Mouse (Mus musculus): ENCODE measurements around the gene Gm8994.
"Not testable (repeated sequence)": the region's sequence is repeated elsewhere in the genome, so short reads cannot be mapped to it uniquely, and the experiment has no call there.

GRCm38 (mm10) chr6:136327239-136327638 lies at the start of gene Gm8994:
- not testable (repeated sequence) for TF ChIP-seq CTCF, EP300 (IDR thresholded peaks at IDR 0.05; ENCODE audit: low read depth)

Measured in liver, embryonic 14.5 days (tissue).